Mouse (Mus musculus) embryonic stem cell, embryonic (primary cell): ENCODE data around the gene Alox12b.

Experiments
- CTCF ChIA-PET, 4 experiments: fragments of 300-600 bp in 2 of 4; fragments of 350-600 bp in 2 of 4; sonication (Branson Sonifier 250); formaldehyde crosslinking; loops; one replicate each; lab custom pipeline; 2022; ENCODE audit warnings: inconsistent platforms in 2 of 4; lab: Charles Lee
- POLR2A ChIA-PET, 4 experiments: fragments of 300-600 bp in 2 of 4; fragments of 350-600 bp in 2 of 4; sonication (Branson Sonifier 250); formaldehyde crosslinking; loops; one replicate each; lab custom pipeline; 2022; ENCODE audit warnings: antibody characterized with exemption in 4 of 4, inconsistent platforms in 1 of 4; lab: Charles Lee

Alox12b gene

DNA sequence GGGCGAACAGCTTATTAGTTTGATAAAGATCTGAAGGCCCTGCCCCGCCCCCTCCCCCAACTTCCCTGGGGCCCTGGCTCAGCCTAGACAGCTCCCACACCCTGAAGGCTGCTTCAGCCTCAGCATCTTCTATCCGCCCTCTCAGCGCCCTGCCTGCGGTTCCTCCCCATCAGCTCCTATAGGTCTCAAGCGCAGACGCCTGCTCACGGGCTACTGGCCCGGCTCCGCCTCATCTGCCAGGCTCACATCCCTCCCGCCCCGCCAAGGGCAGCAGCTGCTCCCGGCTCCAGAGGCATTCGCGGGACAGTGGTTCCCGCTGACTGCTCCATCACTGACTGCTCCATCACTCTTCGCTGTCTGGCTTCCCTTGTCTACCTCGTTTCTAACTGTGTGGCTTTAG is at the start of gene Alox12b:
TSS of gene Alox12b (plus strand) at position 190 of the 400 bp plus-strand sequence.
- ChIA-PET CTCF (interaction anchor here in 3 of 4 experiments (0.5 to 1.3 kb wide), 9 partner anchors 15 to 772 kb away, joined by 3 to 8 read pairs (median 3); no protein-coding TSS in a partner anchor), POLR2A (interaction anchor here in 3 of 4 experiments (1.1 to 1.6 kb wide), 3 partner anchors 10 to 84 kb away, joined by 3 to 7 read pairs (median 3); no protein-coding TSS in a partner anchor)

DNA sequence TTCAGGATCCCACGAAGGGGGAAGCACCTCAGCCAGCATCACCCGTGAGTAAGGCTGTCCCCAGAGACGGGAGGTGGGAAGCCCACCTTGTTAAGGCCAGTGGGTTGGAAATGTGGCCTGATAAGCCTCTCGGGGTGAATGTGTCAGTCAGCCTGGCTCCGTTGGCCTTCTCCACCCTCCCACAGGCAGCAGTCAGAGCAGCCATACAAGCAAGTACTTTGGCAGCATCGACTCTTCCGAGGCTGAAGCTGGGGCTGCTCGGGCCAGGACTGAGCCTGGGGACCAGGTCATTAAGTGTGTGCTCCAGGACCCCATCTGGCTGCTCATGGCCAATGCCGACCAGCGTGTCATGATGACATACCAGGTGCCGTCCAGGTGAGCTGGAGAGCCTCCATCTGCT is 49.1 kb upstream of the Alox12b start:
- CTCF ChIA-PET, result interaction anchor here in 1 of 4 experiments (3.5 kb wide), 1 partner anchor 8 kb away, joined by 15 read pairs; no protein-coding TSS in a partner anchor

DNA sequence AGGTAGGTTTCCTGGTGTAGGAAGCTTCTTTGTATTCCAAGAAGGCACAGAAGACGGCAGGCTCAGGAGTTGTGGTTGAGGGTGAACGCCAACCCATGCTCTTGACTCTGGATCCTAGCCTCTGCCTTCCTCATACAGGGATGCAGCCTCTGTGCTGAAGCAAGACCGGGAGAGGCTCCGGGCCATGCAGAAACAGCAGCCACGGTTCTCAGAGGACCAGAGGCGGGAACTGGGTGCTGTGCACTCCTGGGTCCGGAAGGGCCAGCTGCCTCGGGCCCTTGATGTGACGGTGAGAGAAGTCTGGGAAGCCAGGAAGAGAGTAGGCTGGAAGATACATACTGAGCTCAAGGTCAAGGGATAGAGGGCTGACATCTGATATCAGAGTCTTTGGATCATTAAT is 48.6 kb upstream of the Alox12b start:
- CTCF ChIA-PET, result interaction anchor here in 1 of 4 experiments (1.6 to 3.5 kb wide), 3 partner anchors 9 to 26 kb away, joined by 3 to 15 read pairs (median 7); partner anchors contain the start of gene Per1
- POLR2A ChIA-PET, result interaction anchor here in 3 of 4 experiments (0.6 to 19.2 kb wide), 17 partner anchors 8 to 146 kb away, joined by 3 to 269 read pairs (median 16); partner anchors contain the start of genes Per1 (in 3 of the 3), Tmem107 (in 2 of the 3), 9130213A22Rik (in 1 of the 3) and Borcs6 (in 1 of the 3)

More for the DNA sequence above, 49.1 kb upstream of the Alox12b start:
- POLR2A ChIA-PET, result interaction anchor here in 3 of 4 experiments (0.6 to 19.2 kb wide), 13 partner anchors 8 to 185 kb away, joined by 3 to 269 read pairs (median 11); partner anchors contain the start of genes Per1 (in 2 of the 3), Tmem107 (in 2 of the 3), Borcs6 (in 1 of the 3) and Vamp2 (in 1 of the 3)

DNA sequence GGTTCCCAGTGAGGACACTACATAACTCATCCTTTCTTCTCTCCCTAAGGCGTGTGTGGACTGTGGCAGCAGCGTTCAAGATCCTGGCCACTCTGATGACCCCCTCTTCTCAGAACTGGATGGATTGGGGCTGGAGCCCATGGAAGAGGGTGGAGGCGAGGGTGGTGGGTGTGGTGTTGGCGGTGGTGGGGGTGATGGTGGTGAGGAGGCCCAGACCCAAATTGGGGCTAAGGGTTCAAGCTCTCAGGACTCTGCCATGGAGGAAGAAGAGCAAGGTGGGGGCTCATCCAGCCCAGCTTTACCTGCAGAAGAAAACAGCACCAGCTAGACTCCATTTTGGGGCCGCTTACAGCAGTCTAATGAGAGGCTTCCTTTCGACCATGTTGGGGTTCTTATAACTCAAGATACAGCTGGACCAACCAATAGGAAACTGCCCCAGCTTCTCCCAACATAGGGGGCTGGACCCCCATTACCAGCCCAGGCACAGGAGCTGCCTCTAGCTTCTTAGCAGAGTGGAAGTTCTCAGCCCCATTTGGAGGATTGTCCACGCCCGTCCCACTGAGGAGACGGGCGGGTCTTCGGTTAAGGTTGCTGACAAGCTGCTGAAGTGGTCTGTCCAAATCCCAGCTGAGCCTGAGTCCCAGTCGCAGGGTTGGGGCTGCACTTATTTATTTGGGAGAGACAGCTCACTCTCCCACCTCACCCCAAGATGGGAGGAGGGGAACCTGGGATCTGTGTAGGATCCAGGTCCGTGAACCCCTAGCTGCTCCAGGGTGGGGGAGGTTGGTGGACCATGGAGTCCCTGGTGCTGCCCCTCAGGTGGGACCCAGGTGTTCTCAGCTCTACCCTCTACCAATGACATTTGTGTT is 47.5 kb upstream of the Alox12b start:
- ChIA-PET POLR2A (interaction anchor here (0.5 to 19.2 kb wide), 28 partner anchors 9 to 345 kb away, joined by 3 to 269 read pairs (median 8); partner anchors contain the start of genes Per1 (in 3 of the 4), 9130213A22Rik (in 2 of the 4), Hes7 (in 2 of the 4) and Tmem107 (in 2 of the 4)), CTCF (interaction anchor here in 3 of 4 experiments (0.6 to 3.5 kb wide), 8 partner anchors 9 to 563 kb away, joined by 3 to 15 read pairs (median 4); partner anchors contain the start of gene Per1 (in 1 of the 3))

DNA sequence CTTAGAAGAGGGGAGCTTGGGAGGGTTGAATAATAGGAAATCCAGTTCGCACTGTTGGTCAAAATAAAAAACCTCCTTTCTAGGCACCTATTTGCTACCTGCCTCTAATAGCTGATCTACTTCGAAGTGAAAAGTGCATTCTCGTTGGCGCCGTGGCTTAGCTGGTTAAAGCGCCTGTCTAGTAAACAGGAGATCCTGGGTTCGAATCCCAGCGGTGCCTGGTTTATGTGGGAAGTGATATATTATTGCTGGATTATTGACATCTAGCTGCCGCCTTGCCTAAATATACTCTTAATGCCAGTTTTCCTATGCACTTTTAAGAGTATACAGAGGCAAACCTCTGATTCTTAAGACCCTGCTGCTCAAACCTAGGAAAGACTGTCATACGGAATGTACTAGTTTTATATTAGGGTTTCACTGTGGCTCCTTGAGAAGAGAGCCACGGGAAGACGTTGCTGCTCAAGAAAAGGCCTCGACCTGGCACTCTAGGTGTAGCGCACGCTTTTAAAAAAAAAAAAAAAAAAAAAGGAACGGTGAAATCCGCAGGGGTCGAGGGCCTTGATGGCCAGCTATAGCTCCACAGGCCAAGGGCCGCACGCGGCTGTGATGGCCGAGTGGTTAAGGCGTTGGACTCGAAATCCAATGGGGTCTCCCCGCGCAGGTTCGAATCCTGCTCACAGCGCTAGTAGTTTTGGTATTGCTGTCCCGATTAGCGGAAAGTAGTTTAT is 46.3 kb upstream of the Alox12b start:
- CTCF ChIA-PET, result interaction anchor here in 3 of 4 experiments (0.6 to 3.5 kb wide), 8 partner anchors 11 to 281 kb away, joined by 3 to 15 read pairs (median 4); no protein-coding TSS in a partner anchor
- POLR2A ChIA-PET, result interaction anchor here (0.6 to 19.2 kb wide), 36 partner anchors 8 to 1353 kb away, joined by 3 to 269 read pairs (median 6); partner anchors contain the start of genes Per1 (in 4 of the 4), 9130213A22Rik (in 3 of the 4), Hes7 (in 2 of the 4) and Tmem107 (in 2 of the 4)

DNA sequence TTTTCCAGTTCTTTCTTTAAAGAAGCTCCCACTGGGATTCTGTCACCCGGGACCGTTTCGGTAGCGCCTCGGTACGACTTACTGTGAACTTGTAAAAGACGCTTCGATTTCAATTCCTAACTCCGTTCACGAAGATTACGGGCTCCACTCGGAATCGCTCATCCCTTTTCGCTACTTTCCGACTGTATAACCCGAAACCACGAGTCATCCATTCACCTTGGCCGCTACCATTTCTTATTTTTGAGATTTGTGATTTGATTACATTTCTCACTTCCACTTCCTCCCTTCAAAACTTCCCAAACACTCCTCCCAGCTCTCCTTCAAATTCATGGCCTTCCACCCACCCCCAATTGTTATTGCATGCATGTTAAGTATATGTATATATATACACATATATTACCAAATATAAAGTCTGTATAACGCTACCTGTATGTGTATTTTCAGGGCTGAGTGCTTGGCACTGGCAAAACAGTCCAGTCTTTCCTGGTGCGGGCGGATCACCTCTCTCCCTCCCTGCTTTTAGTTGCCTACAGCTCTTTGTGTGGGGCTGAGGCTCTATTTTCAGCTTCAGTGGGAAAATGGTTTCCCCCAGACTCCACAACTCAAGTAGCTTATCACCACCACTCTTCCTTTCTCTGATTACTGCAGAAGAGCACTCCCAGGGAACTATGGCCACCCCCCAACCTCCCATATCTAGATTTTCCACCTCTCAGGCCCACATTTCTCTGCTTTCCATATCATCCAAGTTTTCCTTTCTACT is 45.6 kb upstream of the Alox12b start:
- CTCF ChIA-PET, result interaction anchor here (0.5 to 1.8 kb wide), 5 partner anchors 10 to 280 kb away, joined by 3 to 5 read pairs (median 3); partner anchors contain the start of gene 9130213A22Rik (in 1 of the 4)
- POLR2A ChIA-PET, result interaction anchor here (0.6 to 19.2 kb wide), 30 partner anchors 10 to 1352 kb away, joined by 3 to 269 read pairs (median 8); partner anchors contain the start of genes Per1 (in 4 of the 4), 9130213A22Rik (in 2 of the 4), Hes7 (in 2 of the 4) and Tmem107 (in 2 of the 4)

DNA sequence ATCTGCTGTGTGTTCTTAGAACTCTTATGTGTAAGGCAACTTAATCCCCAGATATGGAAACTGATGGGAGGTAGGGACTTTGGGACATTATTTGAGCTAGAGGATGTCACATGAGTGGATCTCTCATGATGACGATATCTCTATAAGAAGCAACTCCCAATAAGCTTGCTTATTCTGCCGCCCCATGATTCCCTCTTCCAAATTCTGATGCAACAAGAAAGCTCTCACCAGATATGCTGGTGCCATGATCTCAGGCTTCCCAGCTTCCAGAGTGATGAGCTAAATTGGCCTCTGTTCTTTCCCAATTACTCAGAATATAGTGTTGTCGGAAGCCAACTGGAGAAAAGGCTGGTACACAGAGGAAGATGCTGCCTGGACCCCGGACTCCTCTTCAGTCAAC is 44.9 kb upstream of the Alox12b start:
- CTCF ChIA-PET, result interaction anchor here (0.5 to 1.8 kb wide), 5 partner anchors 11 to 207 kb away, joined by 3 to 7 read pairs (median 3); partner anchors contain the start of gene 9130213A22Rik (in 1 of the 4)
- POLR2A ChIA-PET, result interaction anchor here (0.9 to 19.2 kb wide), 22 partner anchors 9 to 213 kb away, joined by 3 to 269 read pairs (median 7); partner anchors contain the start of genes 9130213A22Rik (in 2 of the 4), Hes7 (in 2 of the 4), Per1 (in 2 of the 4) and Tmem107 (in 2 of the 4)

DNA sequence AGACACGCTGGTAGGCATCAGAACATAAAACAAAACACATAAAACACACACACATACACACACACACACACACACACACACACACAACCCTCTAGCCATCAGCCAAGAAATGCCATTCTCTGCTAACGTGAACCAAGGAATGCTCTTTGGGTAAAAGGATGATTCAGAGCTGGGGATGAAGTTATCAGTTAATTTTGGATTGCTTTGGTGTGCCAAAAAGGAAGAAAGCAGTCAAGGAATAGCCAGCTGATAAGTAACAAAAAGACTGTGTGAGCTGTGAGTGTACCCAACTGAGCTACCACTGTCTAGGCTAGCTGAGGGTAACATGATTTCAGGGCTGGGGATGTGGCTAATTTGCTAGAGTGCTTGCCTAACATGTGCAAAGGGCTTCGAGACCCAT is 42.8 kb upstream of the Alox12b start:
- CTCF ChIA-PET, result interaction anchor here in 2 of 4 experiments (0.6 to 1.0 kb wide), 3 partner anchors 8 to 78 kb away, joined by 3 read pairs; partner anchors contain the start of gene 9130213A22Rik (in 1 of the 2)
- POLR2A ChIA-PET, result interaction anchor here (0.6 to 19.2 kb wide), 12 partner anchors 14 to 109 kb away, joined by 3 to 269 read pairs (median 6); partner anchors contain the start of genes Tmem107 (in 2 of the 4), Per1 (in 1 of the 4) and Vamp2 (in 1 of the 4)

DNA sequence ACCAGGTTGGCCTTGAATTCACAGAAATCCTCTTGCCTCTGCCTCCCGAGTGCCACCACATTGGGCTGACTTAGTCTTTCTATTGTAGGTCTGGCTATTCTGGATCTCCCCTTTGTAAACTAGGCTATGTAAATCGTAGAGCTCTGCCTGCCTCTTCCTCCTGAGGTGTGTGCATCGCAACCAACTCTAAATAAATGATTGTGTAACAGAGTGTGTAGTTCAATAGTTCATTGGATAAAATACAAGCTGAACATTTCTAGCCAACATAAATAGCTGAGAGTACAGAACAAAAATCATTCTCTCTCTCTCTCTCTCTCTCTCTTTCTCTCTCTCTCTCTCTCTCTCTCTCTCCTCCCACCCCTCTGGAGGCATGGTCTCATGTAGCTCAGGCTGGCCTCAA is 42.2 kb upstream of the Alox12b start:
- POLR2A ChIA-PET, result interaction anchor here (0.6 to 19.2 kb wide), 11 partner anchors 14 to 109 kb away, joined by 3 to 269 read pairs (median 5); partner anchors contain the start of genes Per1 (in 1 of the 4), Tmem107 (in 1 of the 4) and Vamp2 (in 1 of the 4)

DNA sequence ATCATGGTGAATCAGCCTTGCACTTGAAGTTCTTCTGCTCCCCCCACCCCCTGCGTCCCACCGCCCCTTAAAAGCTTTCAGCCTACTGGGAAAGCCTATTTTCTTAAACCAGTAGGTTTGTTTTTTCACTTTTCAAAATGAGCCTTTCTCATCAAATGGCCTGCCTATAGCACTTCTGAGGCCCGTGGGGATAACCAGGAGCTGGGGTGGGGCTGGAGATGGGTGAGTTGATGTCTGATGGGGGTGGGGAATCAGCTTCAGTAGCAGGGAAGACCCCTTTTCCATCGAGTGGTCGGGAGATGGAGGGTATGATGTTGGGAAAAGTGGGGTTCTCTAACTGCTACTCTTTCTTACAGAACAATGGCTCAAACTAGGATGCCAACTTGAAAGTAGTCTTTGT is 39.9 kb upstream of the Alox12b start:
- CTCF ChIA-PET, result interaction anchor here in 1 of 4 experiments (0.7 kb wide), 1 partner anchor 155 kb away, joined by 3 read pairs; no protein-coding TSS in a partner anchor
- POLR2A ChIA-PET, result interaction anchor here in 2 of 4 experiments (0.7 to 19.2 kb wide), 5 partner anchors 24 to 76 kb away, joined by 3 to 269 read pairs (median 6); partner anchors contain the start of genes Per1 (in 1 of the 2), Tmem107 (in 1 of the 2) and Vamp2 (in 1 of the 2)

More for the DNA sequence above, 42.2 kb upstream of the Alox12b start:
- CTCF ChIA-PET, result interaction anchor here in 1 of 4 experiments (0.6 to 0.7 kb wide), 2 partner anchors 34 to 79 kb away, joined by 3 read pairs; no protein-coding TSS in a partner anchor

DNA sequence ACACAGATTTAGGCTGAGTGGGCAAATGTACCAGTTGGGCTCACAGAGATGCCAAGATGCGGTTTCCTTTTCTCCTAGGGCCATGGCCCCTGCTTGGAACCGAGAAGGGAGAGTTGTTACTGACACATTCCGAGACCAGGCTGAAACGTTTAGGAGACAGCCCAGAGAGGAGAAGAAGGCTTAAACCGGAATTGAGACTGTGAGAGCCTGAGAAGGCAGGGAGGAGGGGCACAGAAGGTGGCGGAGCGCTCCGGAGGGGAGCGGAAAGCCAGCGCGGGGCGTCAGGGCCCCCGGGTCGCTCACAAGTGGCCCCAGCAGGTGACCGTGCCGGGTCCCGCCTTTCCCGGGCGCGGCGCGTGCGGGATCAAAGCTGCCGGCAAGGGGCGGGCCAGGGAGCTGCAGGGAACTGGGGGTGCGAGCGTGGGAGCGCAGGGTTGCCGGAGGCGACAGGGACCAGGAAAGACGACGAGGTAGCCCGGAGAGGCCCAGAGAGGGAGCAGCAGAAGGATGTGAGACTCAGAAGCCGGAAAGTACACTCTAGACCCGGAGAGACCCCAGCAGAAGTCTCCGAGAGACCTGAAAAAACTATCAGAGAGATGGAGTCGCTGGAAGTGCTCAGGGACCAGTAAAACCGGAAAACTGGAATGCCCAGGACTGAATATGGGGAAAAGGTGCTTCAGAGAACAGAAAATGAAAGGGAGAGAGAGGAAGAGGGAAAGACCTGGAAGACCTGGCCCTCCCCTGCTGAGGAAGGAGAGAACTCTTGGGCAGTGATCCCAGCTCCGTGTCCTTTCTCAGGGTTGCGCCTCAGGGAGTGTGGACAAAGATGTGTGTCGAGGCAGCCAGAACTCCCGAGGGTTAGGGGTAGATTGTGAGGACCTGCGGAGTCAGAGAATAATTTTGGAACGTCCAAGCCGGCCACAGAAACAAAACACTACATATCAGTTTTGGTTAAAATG is 38.8 kb upstream of the Alox12b start:
- CTCF ChIA-PET, result interaction anchor here in 2 of 4 experiments (0.6 to 1.0 kb wide), 4 partner anchors 9 to 760 kb away, joined by 3 to 5 read pairs (median 4); no protein-coding TSS in a partner anchor
- POLR2A ChIA-PET, result interaction anchor here (0.5 to 19.2 kb wide), 26 partner anchors 9 to 374 kb away, joined by 3 to 269 read pairs (median 5); partner anchors contain the start of genes Per1 (in 2 of the 4), Borcs6 (in 1 of the 4) and Vamp2 (in 1 of the 4)

DNA sequence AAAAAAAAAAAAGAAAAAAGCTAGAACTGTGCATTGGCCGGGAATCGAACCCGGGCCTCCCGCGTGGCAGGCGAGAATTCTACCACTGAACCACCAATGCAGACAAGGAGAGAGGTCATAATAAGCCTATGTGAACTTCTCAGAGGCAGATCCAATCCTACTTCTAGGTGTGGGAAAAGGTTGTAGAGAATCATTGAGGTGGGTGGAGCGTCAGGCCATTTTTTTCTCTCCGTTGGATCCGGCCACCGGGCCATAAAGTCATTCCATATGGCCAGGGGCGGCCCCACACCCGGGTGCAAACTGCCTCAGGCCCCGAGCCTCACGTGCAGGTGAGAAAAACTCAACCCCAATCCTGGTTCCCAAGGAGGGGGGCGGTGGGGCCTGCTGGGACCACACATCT is 38.0 kb upstream of the Alox12b start:
- ChIA-PET POLR2A (interaction anchor here (0.6 to 19.2 kb wide), 24 partner anchors 10 to 584 kb away, joined by 3 to 269 read pairs (median 4); partner anchors contain the start of genes Per1 (in 2 of the 4), Borcs6 (in 1 of the 4) and Vamp2 (in 1 of the 4)), CTCF (interaction anchor here (0.6 to 1.0 kb wide), 6 partner anchors 9 to 865 kb away, joined by 3 to 5 read pairs (median 3); no protein-coding TSS in a partner anchor)

DNA sequence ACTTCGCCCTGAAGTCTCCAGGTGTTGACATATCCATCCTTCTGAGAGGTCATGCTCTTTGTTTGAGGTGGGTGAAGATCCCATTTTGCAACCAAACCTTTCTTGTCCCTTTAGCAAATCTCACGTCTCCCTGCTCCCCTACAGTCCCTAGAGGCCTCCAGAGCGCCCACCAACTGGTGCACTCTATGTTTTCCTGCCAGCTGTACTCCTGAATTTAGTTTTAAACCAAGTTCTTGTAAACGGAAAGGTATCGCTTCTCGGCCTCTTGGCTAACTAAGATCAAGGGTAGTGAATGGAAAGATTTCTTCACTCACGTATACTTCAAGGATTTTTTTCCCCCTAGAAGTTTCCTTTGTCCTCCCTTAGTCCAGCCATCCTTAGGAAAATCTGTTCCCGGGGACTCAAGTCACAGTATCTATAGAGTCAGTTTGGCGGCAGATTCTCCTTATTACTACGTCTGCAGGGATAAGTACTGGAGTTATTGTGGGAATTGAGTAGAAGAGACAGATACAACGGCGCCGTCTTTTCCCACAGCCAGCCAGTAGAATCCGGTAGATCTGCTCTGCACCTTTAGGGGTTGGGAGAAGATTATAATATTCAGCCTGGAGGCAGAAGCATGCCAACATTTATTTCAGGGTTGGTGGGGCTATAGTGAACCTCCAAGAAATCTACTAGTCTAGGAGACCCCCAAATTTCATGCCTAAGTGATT is 37.2 kb upstream of the Alox12b start:
- CTCF ChIA-PET, result interaction anchor here in 2 of 4 experiments (0.9 to 1.9 kb wide), 2 partner anchors 25 to 53 kb away, joined by 3 to 4 read pairs; partner anchors contain the start of gene Per1 (in 1 of the 2)
- POLR2A ChIA-PET, result interaction anchor here (0.5 to 19.2 kb wide), 19 partner anchors 9 to 461 kb away, joined by 3 to 269 read pairs (median 11); partner anchors contain the start of genes Borcs6 (in 1 of the 4), Per1 (in 1 of the 4), Trp53 (in 1 of the 4) and Vamp2 (in 1 of the 4)
